Mouse (Mus musculus) gonadal fat pad, adult 2 months (tissue): Measurements from ENCODE around the gene C1qtnf3. TPM values are rescaled to one million over a fixed set of nuclear protein-coding genes. Genes with fewer than 3 reads are reported as not detected.
"Not testable (repeated sequence)": the region's sequence is repeated elsewhere in the genome, so short reads cannot be mapped to it uniquely, and the experiment has no call there.

Experiments
- DNase-seq: peaks from one replicate; pipeline ENCODE4 v3.0.0-alpha.2; 2012; ENCODE audit warnings: low read depth
- polyA plus RNA-seq: library from polyadenylated mRNA; depleted of rRNA; stranded (reverse); fragments of >200 nt; gene quantifications from 2 replicates; pipeline ENCODE4 v1.2.3, GENCODE M21; 2012

The C1qtnf3 gene
- polyA plus RNA-seq, 1 experiment, result 3.5 TPM

GRCm38 (mm10) chr15:10959277-10960026, 7.3 kb downstream of the C1qtnf3 start:
- no peak for DNase-seq

GRCm38 (mm10) chr15:10960267-10960666, 8.1 kb downstream of the C1qtnf3 start:
- DNase-seq, result no peak

GRCm38 (mm10) chr15:10962601-10963000, 10.5 kb downstream of the C1qtnf3 start:
- DNase-seq, result no peak

- DNase-seq, result no peak
These were observed 17.3 kb downstream of the C1qtnf3 start for GRCm38 (mm10) chr15:10969439-10969838.

GRCm38 (mm10) chr15:10970777-10971176, 18.6 kb downstream of the C1qtnf3 start:
- DNase-seq, result no peak

- DNase-seq, result no peak
These were observed 25.0 kb downstream of the C1qtnf3 start for GRCm38 (mm10) chr15:10977151-10977550.

GRCm38 (mm10) chr15:10980712-10981111, 28.6 kb downstream of the C1qtnf3 start:
- no peak for DNase-seq

DNA sequence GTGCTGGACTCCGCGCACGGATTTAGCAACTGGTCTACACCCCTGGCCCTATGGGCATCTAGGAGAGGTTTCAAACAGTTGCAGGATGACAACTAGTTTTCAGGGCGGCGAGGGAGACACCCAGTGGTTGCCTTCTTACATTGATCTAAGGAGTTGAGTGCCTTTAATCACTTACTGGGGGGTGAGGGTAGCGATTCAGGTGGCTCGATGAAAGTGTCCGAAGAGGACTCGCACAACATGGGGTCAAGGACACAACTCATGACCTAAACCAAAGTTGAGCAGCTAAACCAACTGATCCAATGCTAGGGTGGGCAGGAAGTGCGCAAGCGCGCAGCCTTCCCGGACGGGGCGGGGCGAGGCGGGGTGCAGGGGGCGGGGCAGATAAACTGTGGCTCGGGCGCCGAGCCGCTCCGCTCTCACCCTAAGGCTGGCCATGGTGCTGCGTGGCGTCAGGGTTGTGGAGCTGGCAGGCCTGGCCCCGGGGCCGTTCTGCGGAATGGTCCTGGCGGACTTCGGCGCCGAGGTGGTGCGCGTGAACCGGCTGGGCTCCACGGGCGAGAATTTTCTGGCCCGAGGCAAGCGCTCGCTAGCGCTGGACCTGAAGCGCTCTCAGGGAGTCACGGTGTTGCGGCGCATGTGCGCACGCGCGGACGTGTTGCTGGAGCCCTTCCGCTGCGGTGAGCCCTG, 29.4 kb downstream of the C1qtnf3 start, which contains the start of gene Amacr:
Gene Amacr, plus strand, starts transcription at position 380 of the 687 bp plus-strand sequence.
- peak; percentile 46 for DNase-seq

- no peak for DNase-seq
These were observed 29.9 kb downstream of the C1qtnf3 start for GRCm38 (mm10) chr15:10982064-10982435.

- no peak for DNase-seq
These were observed 33.6 kb downstream of the C1qtnf3 start for GRCm38 (mm10) chr15:10985756-10986155.

DNA sequence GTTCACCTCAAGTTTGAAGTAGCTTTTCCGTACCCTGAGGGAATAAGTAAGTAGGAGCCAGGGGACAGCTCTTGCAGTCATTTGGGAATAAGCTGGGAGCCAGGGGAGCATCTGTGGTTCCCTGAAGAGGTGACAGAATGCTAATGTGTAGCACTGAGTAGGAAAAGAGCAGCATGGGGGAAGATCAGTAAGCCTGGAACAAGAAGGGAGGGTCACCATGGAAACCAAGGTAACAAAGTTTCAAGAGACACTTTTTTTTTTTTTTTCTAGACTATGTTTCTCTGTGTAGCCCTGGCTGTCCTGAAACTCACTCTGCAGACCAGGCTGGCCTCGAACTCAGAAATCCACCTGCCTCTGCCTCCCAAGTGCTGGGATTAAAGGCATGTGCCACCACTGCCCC, 34.3 kb downstream of the C1qtnf3 start:
- DNase-seq, result not testable (repeated sequence)

GRCm38 (mm10) chr15:10990411-10990810, 38.3 kb downstream of the C1qtnf3 start:
- DNase-seq, result no peak

GRCm38 (mm10) chr15:10991566-10991965, 39.4 kb downstream of the C1qtnf3 start:
- DNase-seq, result no peak

- no peak for DNase-seq
These were observed 47.7 kb downstream of the C1qtnf3 start for GRCm38 (mm10) chr15:10999832-11000231.

GRCm38 (mm10) chr15:11000421-11000820, 48.3 kb downstream of the C1qtnf3 start, which contains the start of gene Slc45a2:
Gene Slc45a2 (plus strand): TSS chr15:11000721.
- no peak for DNase-seq

- no peak for DNase-seq
These were observed 51.7 kb downstream of the C1qtnf3 start for GRCm38 (mm10) chr15:11003791-11004190.

GRCm38 (mm10) chr15:11004646-11005045, 52.5 kb downstream of the C1qtnf3 start:
- DNase-seq, result no peak

DNA sequence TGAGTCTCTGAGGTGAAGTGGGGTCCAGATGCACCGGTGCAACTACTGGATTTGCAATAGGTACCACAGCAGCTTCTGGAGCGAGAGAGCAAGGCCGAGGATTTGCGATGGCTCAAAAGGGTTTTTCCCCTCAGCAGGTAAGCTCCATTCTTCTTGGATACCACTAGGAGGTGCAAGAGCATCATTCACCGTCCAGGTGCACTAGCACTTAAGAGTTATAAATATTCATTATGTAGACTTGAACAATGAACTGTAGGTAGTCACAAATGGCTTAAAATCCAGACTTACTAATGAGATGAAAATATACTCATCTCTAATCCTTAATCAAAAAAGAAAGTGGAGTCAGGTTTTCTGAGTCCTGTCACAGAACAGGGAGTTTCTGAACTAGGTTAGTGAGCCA, 56.6 kb downstream of the C1qtnf3 start:
- no peak for DNase-seq

- DNase-seq, result no peak
These were observed 58.9 kb downstream of the C1qtnf3 start for GRCm38 (mm10) chr15:11010976-11011548.

- no peak for DNase-seq
These were observed 62.8 kb downstream of the C1qtnf3 start for GRCm38 (mm10) chr15:11014931-11015330.

DNA sequence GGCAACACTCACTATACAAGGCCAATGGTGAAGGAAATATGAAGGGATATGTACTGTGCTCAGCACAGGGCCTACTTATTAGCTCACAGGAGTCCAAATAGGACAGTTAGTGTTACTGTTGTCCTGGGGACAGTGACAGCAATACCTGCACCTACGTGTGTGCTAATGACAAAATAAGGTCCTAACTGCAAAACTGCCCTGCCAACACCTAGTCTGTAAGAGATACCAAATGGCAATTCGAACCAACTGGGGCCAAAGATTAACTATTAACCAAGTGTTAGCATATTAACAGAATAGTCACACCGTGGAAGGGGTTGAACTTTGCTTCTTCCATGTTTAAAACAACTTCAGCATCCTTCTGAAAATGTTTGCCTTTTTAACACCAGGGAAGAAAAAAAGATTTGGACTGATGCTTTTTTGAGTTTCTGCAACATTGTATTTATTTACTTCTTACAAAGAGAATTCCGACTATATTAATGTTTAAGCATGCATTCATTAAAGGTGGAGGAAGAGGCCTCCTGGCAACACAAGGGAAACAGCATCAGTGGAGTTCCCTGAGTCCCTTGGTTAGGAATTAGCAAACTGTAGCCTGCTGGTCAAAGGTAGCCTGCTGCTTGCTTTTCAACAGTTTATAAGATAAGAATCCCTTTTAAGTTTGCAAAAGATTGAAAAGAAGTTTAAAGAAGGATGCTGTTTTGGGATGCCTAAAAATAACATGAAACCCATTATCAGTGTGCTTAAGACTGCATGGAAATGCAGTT, 74.8 kb downstream of the C1qtnf3 start:
- DNase-seq, result no peak
